Mouse (Mus musculus) left cerebral cortex, postnatal 10 days (tissue): Measurements from ENCODE around the gene Cd59b. TPM values are rescaled to one million over a fixed set of nuclear protein-coding genes. Genes with fewer than 3 reads are reported as not detected.
A peak's percentile ranks its signal among the peaks of the same experiment; 100 is the strongest.
"Not testable (repeated sequence)": the region's sequence is repeated elsewhere in the genome, so short reads cannot be mapped to it uniquely, and the experiment has no call there.

Source experiments
- DNase-seq, 2 experiments: peaks; one replicate each; pipeline ENCODE4 v3.0.0; 2021 to 2022; ENCODE audit warnings: low spot score in 2 of 2, mixed read lengths in 1 of 2; ENCODE audit errors: extremely low spot score in 1 of 2
- intact Hi-C: fragments of 180-260 bp; cut with DNase I; formaldehyde crosslinking; loops from one replicate; pipeline ENCODE4 v1.15.1; 2025
- total RNA-seq, 2 experiments: library from RNA; stranded (reverse); gene quantifications; 2 replicates each; pipeline ENCODE4 v1.2.3; 2021

Gene Cd59b
- total RNA-seq, 2 experiments from 2014 or later, result 1.3 TPM; not detected in 1

GRCm38 (mm10) chr2:104059786-104060185, 9.9 kb upstream of the Cd59b start:
- intact Hi-C loops, result loop anchor here (10.0 kb wide), 1 partner anchor 375 kb away; no protein-coding TSS in a partner anchor
- no peak for DNase-seq

- DNase-seq, result no peak
- intact Hi-C loops, result no loop called here
Measured at GRCm38 (mm10) chr2:104060996-104061395, 8.7 kb upstream of the Cd59b start.

DNA sequence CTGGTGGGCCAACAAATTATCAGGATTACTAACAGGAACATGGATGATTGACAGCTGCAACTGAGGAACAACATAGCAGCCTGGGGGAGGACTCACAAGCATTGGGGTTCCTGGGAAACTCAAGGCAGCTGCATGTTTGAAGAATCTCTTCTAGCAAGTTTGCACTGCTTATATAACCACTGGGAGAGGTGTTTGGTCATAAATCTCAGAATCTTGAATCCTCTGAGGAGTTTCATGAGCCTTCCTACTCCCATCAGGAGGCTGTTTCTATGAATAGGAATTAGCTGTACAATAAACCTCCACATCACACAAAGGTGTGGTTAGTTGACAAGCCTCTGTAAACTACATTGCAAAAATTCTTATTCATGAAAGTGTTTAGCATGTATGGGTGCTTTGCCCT, 7.0 kb upstream of the Cd59b start:
- intact Hi-C loops, result no loop called here
- no peak for DNase-seq

DNA sequence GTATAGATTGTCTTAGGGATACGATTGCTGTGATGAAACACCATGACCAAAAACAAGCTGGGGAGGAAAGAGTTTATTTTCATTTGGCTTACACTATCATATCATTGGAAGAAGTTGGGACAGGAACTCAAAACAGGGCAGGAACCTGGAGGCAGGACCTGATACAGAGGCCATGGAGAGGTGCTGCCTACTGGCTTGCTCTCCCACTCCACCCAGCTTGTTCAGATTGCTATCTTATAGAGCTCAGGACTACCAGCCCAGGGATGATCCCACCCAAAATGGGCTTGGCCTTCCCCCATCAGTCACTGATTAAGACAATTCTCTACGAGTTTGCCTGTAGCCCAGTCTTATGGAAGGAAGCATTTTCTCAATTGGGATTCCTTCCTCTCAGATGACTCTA, 5.5 kb upstream of the Cd59b start:
- intact Hi-C loops, result no loop called here
- no peak for DNase-seq

GRCm38 (mm10) chr2:104065526-104065925, 4.1 kb upstream of the Cd59b start, which contains the start of gene Gm10912:
Gene Gm10912, plus strand, starts transcription at chr2:104065826.
- intact Hi-C loops, DNase-seq: not testable (repeated sequence)

DNA sequence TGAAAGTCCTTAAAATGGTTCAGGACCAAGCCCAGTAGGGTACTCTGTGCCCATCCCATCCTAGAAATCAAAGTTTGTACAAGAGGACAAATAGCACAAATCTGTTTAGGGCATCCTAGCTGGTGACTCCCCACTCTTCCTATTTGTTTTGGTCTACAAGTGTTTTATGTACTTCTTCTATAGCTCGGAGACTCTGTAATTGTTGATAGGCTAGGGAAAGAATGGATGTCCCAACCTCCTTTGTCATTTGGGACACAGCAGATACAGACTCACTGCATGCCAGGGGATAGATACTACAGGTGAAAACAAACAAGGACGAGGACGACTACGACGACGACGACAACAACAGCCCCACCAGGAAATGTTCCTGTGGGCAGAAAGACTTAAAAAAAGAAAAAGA, 1.2 kb upstream of the Cd59b start, which contains the start of gene Gm10799:
Gene Gm10799, minus strand, starts transcription at position 101 of the 400 bp plus-strand sequence.
- intact Hi-C loops, DNase-seq: not testable (repeated sequence)

DNA sequence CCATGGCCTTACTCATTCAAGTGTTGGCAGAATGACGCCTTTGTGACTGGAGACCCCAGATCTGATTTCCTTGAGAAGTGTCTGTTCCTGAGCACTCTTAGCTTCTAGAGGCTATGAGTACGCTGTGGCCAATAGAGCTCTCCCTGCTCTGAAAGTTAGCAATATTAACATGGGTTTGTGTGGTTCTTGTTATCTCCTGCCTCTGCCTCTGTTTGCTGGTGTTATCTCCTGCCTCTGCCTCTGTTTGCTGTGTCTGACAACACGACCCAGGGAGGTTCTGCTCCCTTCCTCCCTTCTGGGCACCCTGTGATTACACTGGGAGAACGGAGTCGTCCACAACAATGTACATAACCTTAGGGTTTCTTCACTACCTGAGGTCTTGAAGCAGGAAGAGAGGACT, 8.6 kb downstream of the Cd59b start:
- DNase-seq, intact Hi-C loops: not testable (repeated sequence)

DNA sequence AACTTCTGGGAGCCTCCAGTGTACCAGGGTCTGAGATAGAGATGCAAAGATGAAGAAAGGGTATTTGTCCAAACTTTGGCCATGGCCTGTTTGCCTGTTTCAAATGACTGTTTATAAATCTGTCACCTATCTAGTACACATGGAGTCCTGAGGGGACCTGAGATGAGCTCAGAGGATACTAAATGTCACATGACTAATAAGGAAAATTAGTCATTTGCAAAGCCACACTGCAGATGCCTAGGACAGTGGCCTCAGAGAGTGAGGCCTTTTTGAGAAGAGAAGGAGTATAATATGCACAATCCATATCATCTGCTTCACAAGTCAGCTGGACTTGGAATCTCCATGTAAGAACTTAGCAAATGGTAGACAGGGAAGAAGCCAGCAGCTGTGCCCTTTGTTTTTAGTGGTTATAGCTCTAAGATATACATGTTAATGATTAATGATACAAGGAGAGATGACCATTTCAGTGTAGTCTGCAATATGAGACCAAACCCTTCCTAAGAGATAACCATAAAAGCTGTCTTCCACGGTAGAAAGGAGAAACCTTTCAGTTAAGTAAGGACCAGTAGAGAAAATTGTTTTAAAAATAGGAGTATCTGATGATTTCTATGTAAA, 11.9 kb downstream of the Cd59b start:
- intact Hi-C loops, result not testable (repeated sequence)

GRCm38 (mm10) chr2:104082474-104082873, 12.8 kb downstream of the Cd59b start:
- intact Hi-C loops, result no loop called here
- DNase-seq, result no peak

More for the DNA sequence above, 11.9 kb downstream of the Cd59b start:
- not testable (repeated sequence) for DNase-seq

GRCm38 (mm10) chr2:104084027-104084426, 14.4 kb downstream of the Cd59b start:
- intact Hi-C loops, DNase-seq: not testable (repeated sequence)

GRCm38 (mm10) chr2:104087562-104087961, 17.9 kb downstream of the Cd59b start:
- intact Hi-C loops, DNase-seq: not testable (repeated sequence)

DNA sequence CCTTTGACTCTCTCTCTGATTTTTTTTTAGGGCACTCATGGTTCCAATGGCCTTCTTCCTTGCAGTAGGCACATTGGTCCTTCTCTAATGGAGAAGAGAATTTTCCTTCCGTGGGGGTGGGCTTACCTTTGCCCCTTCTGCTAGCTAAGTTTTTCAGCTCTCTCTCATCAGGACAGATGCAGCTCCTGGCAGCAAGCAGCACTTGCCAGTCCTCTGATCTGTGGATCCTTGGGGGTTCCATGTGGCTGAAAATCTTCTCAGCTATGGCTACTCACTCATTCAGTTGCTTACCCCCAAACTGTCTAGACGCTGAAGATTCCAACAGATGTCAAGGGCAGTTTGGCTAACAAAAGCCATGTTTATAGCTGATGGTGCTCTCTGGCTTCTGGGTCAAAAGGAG, 23.7 kb downstream of the Cd59b start:
- DNase-seq, result no peak
- intact Hi-C loops, result no loop called here

GRCm38 (mm10) chr2:104095741-104096213, 26.1 kb downstream of the Cd59b start, which contains the start of gene Cd59a:
Gene Cd59a, plus strand, starts transcription at chr2:104095801.
- intact Hi-C loops, result no loop called here
- peak; percentile 31 to 83 for DNase-seq

DNA sequence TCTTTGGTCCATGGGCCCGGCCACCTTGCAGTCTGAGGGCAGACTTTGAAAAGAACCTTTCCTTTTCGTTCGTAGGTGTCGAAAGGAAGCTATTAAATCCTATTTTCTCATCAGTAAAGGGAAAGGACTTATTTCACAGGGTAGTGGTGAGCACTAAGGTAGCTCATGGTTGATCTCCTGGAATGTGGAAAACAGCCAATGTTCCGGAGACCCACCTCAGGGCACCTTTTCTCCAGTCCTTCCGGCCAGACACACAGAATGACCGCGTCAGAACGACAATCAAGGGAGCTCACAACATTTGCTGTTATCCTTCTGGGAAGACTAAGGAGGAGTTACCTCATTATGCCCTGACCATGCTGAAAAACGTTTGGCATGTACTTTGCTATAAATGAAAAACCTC, 26.6 kb downstream of the Cd59b start:
- intact Hi-C loops, result no loop called here
- DNase-seq, result no peak

DNA sequence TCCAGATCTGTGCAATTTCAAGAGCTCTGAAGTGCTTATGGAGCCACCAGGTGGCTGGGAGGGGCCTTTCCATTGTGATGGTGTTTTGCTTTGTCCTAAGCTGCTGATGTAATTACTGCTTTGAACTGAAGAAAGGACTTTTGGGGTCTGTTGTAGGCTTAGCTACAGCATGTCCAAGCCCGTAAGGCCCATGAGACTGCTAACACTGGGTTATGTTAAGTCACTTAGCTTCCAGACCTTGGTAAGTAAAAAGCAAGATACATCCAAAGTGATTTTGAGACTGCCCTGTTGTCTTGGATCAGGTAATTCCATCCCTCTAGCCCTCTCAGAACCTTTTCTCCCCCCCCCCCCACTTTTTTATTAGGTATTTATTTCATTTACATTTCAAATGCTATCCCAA, 27.1 kb downstream of the Cd59b start:
- intact Hi-C loops, result not testable (repeated sequence)

DNA sequence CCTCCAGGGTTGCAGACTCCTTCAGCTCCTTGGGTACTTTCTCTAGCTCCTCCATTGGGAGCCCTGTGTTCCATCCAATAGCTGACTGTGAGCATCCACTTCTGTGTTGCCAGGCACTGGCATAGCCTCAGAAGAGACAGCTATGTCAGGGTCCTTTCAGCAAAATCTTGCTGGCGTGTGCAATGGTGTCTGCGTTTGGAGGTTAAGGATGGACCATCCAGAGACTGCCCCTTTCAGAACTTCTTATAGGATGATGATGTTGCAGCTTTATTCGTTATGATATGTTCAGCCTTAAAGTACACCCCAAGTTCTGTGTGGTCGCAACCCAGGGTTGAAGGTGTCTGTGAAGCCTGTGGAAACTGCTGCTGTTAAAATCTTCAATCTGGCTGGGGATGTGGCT, 27.7 kb downstream of the Cd59b start:
- DNase-seq, intact Hi-C loops: not testable (repeated sequence)

More for the DNA sequence above, 27.1 kb downstream of the Cd59b start:
- not testable (repeated sequence) for DNase-seq

GRCm38 (mm10) chr2:104098529-104099230, 29.0 kb downstream of the Cd59b start:
- intact Hi-C loops, result no loop called here
- no peak for DNase-seq

- no peak for DNase-seq
- intact Hi-C loops, result no loop called here
Measured at GRCm38 (mm10) chr2:104099231-104099585, 29.6 kb downstream of the Cd59b start.

GRCm38 (mm10) chr2:104099946-104100345, 30.3 kb downstream of the Cd59b start:
- intact Hi-C loops, result no loop called here
- DNase-seq, result no peak

- intact Hi-C loops, result no loop called here
- DNase-seq, result no peak
Measured at GRCm38 (mm10) chr2:104104800-104105199, 35.2 kb downstream of the Cd59b start.
